Mouse (Mus musculus) c-Kit-positive CD71-positive TER-119-positive erythroid progenitor cells, embryonic 14.5 days (primary cell): ENCODE measurements around the gene Hpd.
A peak's percentile ranks its signal among the peaks of the same experiment; 100 is the strongest.
"Not testable (repeated sequence)": the region's sequence is repeated elsewhere in the genome, so short reads cannot be mapped to it uniquely, and the experiment has no call there.

Source experiments
- DNase-seq: peaks from one replicate; pipeline ENCODE4 v3.0.0-alpha.2; 2013; ENCODE audit warnings: low spot score

Gene Hpd

GRCm38 (mm10) chr5:123182651-123183050, at the start of gene Hpd:
Hpd (minus strand) TSS chr5:123182727.
- no peak for DNase-seq

DNA sequence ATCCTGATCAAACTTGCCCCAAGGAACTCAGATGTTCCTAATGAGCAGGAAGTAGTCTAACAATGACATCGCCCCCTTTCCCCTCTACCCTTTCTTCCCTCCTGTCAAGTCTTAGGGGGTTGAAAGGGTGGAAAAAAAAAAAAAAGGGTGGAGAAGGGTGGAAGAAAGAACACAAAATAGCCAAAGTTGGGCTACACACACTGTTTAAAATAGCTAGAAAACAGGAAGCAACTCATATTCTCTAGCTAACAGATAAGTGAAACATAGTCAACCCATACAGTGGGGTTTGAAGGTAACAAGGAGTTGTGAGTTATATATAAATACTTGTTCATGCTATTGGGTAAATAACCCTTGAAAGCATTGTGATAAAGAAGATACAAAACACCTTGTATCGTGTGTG, 49.7 kb upstream of the Hpd start:
- DNase-seq, result no peak

- DNase-seq, result no peak
These were observed 46.8 kb upstream of the Hpd start for GRCm38 (mm10) chr5:123229296-123229695.

GRCm38 (mm10) chr5:123228524-123228922, 46.0 kb upstream of the Hpd start:
- peak; percentile 40 for DNase-seq

DNA sequence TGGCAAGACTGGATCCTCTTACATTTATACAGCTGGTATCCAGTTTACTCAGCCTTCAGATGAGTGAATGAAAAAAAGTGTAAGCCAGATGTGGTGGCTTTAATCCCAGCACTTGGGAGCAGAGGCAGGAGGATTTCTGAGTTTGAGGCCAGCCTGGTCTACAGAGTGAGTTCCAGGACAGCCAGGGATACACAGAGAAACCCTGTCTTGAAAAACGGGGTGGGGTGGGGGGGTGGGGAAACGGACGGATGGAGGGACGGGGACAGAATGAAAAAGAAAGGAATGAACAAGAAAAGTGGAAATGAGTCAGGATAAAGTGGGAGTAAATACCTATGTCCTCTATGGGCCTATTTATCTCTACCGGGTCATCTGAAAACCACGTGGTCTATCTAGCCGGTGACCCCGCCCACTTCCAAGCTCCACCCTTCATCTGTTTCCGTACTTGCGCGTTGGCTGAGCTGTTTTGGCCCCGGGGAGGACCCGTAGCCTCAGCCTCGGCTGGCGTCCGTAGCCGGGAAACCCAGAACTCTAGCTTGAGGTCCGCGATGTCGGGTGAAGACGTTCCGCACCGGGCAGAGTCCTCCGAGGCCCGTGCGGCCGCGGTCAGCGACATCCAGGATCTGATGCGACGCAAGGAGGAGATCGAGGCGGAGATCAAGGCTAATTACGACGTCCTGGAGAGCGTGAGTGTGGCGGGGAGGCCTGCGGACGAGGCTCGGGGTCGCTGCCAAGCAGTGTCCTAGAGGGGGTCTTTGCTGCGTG, 45.4 kb upstream of the Hpd start:
- DNase-seq, result peak; percentile 99

DNA sequence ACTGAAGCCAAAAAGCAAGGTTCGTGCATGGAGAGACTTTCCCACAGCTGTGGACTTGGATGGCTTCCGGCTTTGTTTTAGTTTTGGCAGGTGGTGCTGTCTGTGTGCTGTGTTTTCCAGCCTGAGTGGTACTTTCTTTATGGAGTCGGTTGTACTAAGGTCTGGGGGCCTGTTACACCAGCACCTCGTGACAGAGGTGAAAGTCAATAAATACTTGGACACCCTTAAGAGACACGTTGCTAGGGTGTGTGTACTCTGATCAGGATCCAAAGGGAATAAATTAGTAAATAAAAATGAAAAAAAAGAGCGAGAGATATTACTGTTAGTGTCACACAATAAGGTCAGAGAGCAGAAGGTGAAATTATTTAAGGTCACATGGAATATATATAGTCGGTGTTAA, 44.3 kb upstream of the Hpd start:
- DNase-seq, result no peak

- DNase-seq, result not testable (repeated sequence)
These were observed 41.3 kb upstream of the Hpd start for GRCm38 (mm10) chr5:123223861-123224260.

- peak; percentile 52 for DNase-seq
These were observed 40.5 kb upstream of the Hpd start for GRCm38 (mm10) chr5:123223051-123223410.

- DNase-seq, result not testable (repeated sequence)
These were observed 40.0 kb upstream of the Hpd start for GRCm38 (mm10) chr5:123222346-123223050.

GRCm38 (mm10) chr5:123203591-123203990, 21.1 kb upstream of the Hpd start:
- not testable (repeated sequence) for DNase-seq

DNA sequence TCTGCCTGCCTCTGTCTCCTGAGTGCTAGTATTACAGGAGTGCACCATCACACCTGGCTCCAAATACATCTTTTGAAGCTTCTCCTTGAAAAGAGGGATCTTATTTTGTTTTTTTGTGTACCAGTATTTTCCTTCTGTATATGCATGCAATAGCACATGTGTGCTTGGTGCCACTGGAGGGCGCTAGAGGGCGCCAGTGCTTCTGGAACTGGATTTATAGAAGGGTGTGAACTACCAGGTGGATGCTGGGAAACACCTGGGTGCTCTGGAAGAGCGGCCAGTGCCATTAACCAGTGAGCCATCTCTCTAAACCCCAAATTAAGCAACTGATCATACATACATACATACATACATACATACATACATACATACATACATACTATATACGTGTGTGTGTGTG, 20.2 kb upstream of the Hpd start:
- not testable (repeated sequence) for DNase-seq

GRCm38 (mm10) chr5:123201987-123202386, 19.5 kb upstream of the Hpd start:
- DNase-seq, result no peak

- DNase-seq, result no peak
These were observed 19.0 kb upstream of the Hpd start for GRCm38 (mm10) chr5:123201523-123201892.

GRCm38 (mm10) chr5:123200816-123201522, 18.4 kb upstream of the Hpd start:
- DNase-seq, result not testable (repeated sequence)

GRCm38 (mm10) chr5:123198523-123198922, 16.0 kb upstream of the Hpd start:
- no peak for DNase-seq

- DNase-seq, result no peak
These were observed 14.2 kb upstream of the Hpd start for GRCm38 (mm10) chr5:123196746-123197145.

DNA sequence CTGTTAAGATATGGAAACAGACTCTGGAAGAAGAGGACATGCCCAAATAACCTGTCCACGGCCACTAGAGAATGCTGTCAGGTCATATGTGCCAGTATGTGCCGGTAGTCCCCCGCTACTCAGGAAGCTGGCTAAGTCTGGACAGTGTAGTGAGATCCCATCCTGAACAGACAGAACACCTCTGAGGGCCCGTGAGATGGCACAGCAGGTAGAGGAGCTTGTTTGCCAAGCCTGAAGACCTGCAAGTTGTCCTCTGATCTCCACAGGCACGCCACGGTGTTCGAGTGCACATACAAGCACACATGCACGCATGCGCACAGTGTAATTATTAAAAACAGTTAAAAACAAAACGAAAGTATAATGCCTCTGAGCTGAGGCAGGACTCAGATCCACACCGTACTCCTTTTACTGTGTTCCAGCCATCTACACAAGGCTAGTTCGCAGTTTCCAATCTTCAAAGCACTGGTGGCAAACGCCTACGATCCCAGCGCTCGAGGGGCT, 13.0 kb upstream of the Hpd start:
- no peak for DNase-seq

- DNase-seq, result no peak
These were observed 12.3 kb upstream of the Hpd start for GRCm38 (mm10) chr5:123194856-123195255.

- peak; percentile 83 for DNase-seq
These were observed 10.9 kb upstream of the Hpd start for GRCm38 (mm10) chr5:123193436-123193835.

DNA sequence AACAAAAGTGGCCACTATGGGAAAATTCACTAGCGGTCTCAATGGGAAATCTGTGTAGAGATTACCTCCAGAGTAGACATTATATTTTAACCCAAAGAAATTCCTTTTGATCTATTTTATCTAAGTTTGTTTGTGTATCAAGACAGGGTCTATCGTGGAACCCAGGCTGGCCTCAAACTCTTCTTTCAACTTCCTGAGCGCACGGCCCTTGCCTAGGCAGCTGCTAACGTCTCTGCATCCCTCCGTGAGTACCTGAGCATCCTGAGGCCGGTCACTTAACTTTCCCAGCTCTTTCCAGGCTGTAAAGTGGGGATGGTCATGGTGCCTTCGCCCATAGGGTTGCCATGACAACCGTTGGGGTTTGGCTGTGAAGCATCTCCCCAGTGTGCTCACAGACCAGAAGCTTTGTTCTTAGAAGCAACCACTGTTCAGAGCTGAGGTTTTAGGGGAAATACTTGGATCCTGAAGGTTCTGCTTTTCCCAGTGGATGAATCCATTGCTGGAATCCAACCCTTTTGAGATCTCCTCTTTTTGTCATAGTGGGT, 10.2 kb upstream of the Hpd start:
- no peak for DNase-seq

DNA sequence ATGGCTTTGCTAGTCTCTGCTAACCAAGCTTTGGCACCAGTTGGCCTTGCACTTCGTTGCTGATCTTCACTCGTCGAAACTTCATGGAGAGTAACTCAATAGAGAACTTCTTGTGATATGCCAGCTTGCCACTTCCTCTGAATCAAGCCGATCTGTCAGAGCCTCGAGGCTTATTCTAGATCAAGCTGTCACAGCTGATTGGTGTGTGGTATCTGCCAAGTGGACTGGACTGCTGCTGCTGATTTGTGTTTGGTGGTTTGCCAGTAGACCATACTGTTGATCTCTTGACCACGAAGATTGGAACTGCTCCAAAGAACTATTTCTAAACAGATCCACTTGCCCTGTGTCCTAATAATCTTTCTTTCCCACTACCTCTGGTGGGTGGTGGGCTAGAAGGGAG, 8.9 kb upstream of the Hpd start:
- no peak for DNase-seq

- DNase-seq, result no peak
These were observed 8.4 kb upstream of the Hpd start for GRCm38 (mm10) chr5:123190912-123191311.

- no peak for DNase-seq
These were observed 4.8 kb upstream of the Hpd start for GRCm38 (mm10) chr5:123187306-123187705.
